Mouse (Mus musculus) hindbrain, embryonic 13.5 days (tissue): ENCODE results near the gene Olig3. TPM values are rescaled to one million over a fixed set of nuclear protein-coding genes. Genes with fewer than 3 reads are reported as not detected.
A peak's percentile ranks its signal among the peaks of the same experiment; 100 is the strongest.

ENCODE experiments used
- ATAC-seq: fragments of 200-750 bp; cut with Nextera tagmentation; 2 replicates; pipeline ENCODE4 v1.8.0; 2017; ENCODE audit warnings: moderate TSS enrichment; ENCODE audit not compliant: low FRiP score
- H3K27ac ChIP-seq: fragments of 300-500 bp; sonication (generic); 2 replicates; pipeline ENCODE4 v1.5.1; 2015; ENCODE audit warnings: inconsistent platforms, mild to moderate bottlenecking, moderate library complexity
- H3K27me3 ChIP-seq: fragments of 300-500 bp; sonication (generic); 2 replicates; pipeline ENCODE4 v1.6.1; 2015; ENCODE audit warnings: mild to moderate bottlenecking, inconsistent platforms
- H3K36me3 ChIP-seq: fragments of 300-500 bp; sonication (generic); 2 replicates; pipeline ENCODE4 v1.6.1; 2015; ENCODE audit warnings: mild to moderate bottlenecking, inconsistent platforms
- H3K4me1 ChIP-seq: fragments of 300-500 bp; sonication (generic); replicated peaks from 2 replicates; pipeline ENCODE4 v1.6.1; 2015; ENCODE audit warnings: inconsistent platforms
- H3K4me2 ChIP-seq: fragments of 300-500 bp; sonication (generic); 2 replicates; pipeline ENCODE4 v1.6.1; 2015; ENCODE audit warnings: inconsistent platforms, mild to moderate bottlenecking, moderate library complexity
- H3K4me3 ChIP-seq: fragments of 300-500 bp; sonication (generic); 2 replicates; pipeline ENCODE4 v1.5.1; 2015; ENCODE audit warnings: mild to moderate bottlenecking, inconsistent platforms
- H3K9ac ChIP-seq: fragments of 300-500 bp; sonication (generic); 2 replicates; pipeline ENCODE4 v1.6.1; 2015; ENCODE audit warnings: mild to moderate bottlenecking, inconsistent platforms
- H3K9me3 ChIP-seq: fragments of 300-500 bp; sonication (generic); 2 replicates; pipeline ENCODE4 v1.6.1; 2016; ENCODE audit warnings: inconsistent platforms
- WGBS: fragments of 180-500 bp; shearing (Covaris S2); methylation state at CpG from one replicate; pipeline ENCODE4 v1.1.7; 2015; 5-methylcytosine and 5-hydroxymethylcytosine counted together
- polyA plus RNA-seq: library from polyadenylated mRNA; unstranded; fragments of >200 nt; fragmentation: Nextera tagmentation; extraction: Ambion mirVana; gene quantifications from 2 replicates; pipeline ENCODE4 v1.2.1, GENCODE M21; 2015

The Olig3 gene
- polyA plus RNA-seq, 1 experiment from 2014 or later, result 29.9 TPM

GRCm38 (mm10) chr10:19352006-19352877 is 4.1 kb upstream of the Olig3 start:
- Histone ChIP-seq H3K27ac (no peak overlapping the region), H3K9me3 (no peaks in the 10 kb centered on the region), H3K27me3 (peaks cover 84% of the 10 kb centered on the region), H3K36me3 (no peaks in the 10 kb centered on the region), H3K4me2 (peak overlapping the region; percentile 33), H3K9ac (peak overlapping the region; percentile 8; the same call in 1 of the 2 replicates), H3K4me3 (peak overlapping the region; percentile 16; the same call in 1 of the 2 replicates), H3K4me1 (peaks cover 20% of the 10 kb centered on the region)
- WGBS, result 1% methylated on average over 24 of the region's 24 CpGs
- ATAC-seq, result peak; percentile 40; the same call in 1 of the 2 replicates

- 0 out of 2 replicates have a peak, but pooled peaks have one; percentile 3 for ATAC-seq
- peak overlapping the region; percentile 16 for H3K4me3 ChIP-seq
- under 1% methylated on average over 16 of the region's 16 CpGs for WGBS
These were observed 3.4 kb upstream of the Olig3 start for GRCm38 (mm10) chr10:19352878-19353301.

GRCm38 (mm10) chr10:19353631-19354030 is 2.7 kb upstream of the Olig3 start:
- peaks cover 21% of the 10 kb centered on the region for H3K4me1 ChIP-seq
- peak overlapping the region; percentile 33; the same call in 1 of the 2 replicates for H3K4me2 ChIP-seq
- H3K9ac ChIP-seq, result no peak overlapping the region
- H3K4me3 ChIP-seq, result no peak overlapping the region
- H3K27me3 ChIP-seq, result peaks cover 84% of the 10 kb centered on the region
- no peak for ATAC-seq
- no peak overlapping the region for H3K27ac ChIP-seq
- H3K36me3 ChIP-seq, result no peaks in the 10 kb centered on the region
- no peaks in the 10 kb centered on the region for H3K9me3 ChIP-seq
- 6% methylated on average over 5 of the region's 5 CpGs for WGBS

More at GRCm38 (mm10) chr10:19352878-19353301, 3.4 kb upstream of the Olig3 start:
- H3K9ac ChIP-seq, result peak overlapping the region; percentile 8; the same call in 1 of the 2 replicates
- peaks cover 21% of the 10 kb centered on the region for H3K4me1 ChIP-seq
- no peaks in the 10 kb centered on the region for H3K36me3 ChIP-seq
- no peak overlapping the region for H3K27ac ChIP-seq
- H3K9me3 ChIP-seq, result no peaks in the 10 kb centered on the region
- peak overlapping the region; percentile 33 for H3K4me2 ChIP-seq
- H3K27me3 ChIP-seq, result peaks cover 84% of the 10 kb centered on the region

- no peaks in the 10 kb centered on the region for H3K36me3 ChIP-seq
- H3K9ac ChIP-seq, result no peak overlapping the region
- H3K27me3 ChIP-seq, result peaks cover 84% of the 10 kb centered on the region
- H3K9me3 ChIP-seq, result no peaks in the 10 kb centered on the region
- no peak overlapping the region; the same call in 1 of the 2 replicates for H3K4me3 ChIP-seq
- H3K4me1 ChIP-seq, result peaks cover 21% of the 10 kb centered on the region
- no peak overlapping the region for H3K4me2 ChIP-seq
- H3K27ac ChIP-seq, result no peak overlapping the region
- no peak for ATAC-seq
- 6% methylated on average over 6 of the region's 6 CpGs for WGBS
These were observed 2.2 kb upstream of the Olig3 start for GRCm38 (mm10) chr10:19354146-19354545.

GRCm38 (mm10) chr10:19355076-19355475 is 1.3 kb upstream of the Olig3 start:
- WGBS, result 2% methylated on average over 8 of the region's 8 CpGs
- Histone ChIP-seq H3K9me3 (no peaks in the 10 kb centered on the region), H3K27me3 (peaks cover 89% of the 10 kb centered on the region), H3K9ac (no peak overlapping the region), H3K4me2 (no peak overlapping the region), H3K4me3 (no peak overlapping the region; the same call in 1 of the 2 replicates), H3K4me1 (peaks cover 21% of the 10 kb centered on the region), H3K27ac (no peak overlapping the region), H3K36me3 (no peaks in the 10 kb centered on the region)
- ATAC-seq, result no peak

- Histone ChIP-seq H3K36me3 (no peaks in the 10 kb centered on the region), H3K4me1 (peaks cover 21% of the 10 kb centered on the region), H3K27ac (peak overlapping the region; percentile 69), H3K4me3 (peak overlapping the region; percentile 38), H3K27me3 (peaks cover 98% of the 10 kb centered on the region), H3K4me2 (peak overlapping the region; percentile 52), H3K9ac (peak overlapping the region; percentile 67), H3K9me3 (no peaks in the 10 kb centered on the region)
- ATAC-seq, result peak; percentile 34
- under 1% methylated on average over 63 of the region's 63 CpGs for WGBS
These were observed 648 bp downstream of the Olig3 start for GRCm38 (mm10) chr10:19356720-19357641.

- peak overlapping the region; percentile 67; the same call in 1 of the 2 replicates for H3K9ac ChIP-seq
These were observed 1.5 kb downstream of the Olig3 start for GRCm38 (mm10) chr10:19357848-19358247.

GRCm38 (mm10) chr10:19360446-19361300 is 4.3 kb downstream of the Olig3 start:
- peak overlapping the region; percentile 17; the same call in 1 of the 2 replicates for H3K4me2 ChIP-seq
- peaks cover 97% of the 10 kb centered on the region for H3K27me3 ChIP-seq
- H3K9ac ChIP-seq, result no peak overlapping the region
- H3K4me1 ChIP-seq, result peaks cover 18% of the 10 kb centered on the region
- H3K27ac ChIP-seq, result no peak overlapping the region
- 22% methylated on average over 3 of the region's 3 CpGs for WGBS
- H3K36me3 ChIP-seq, result no peaks in the 10 kb centered on the region
- H3K9me3 ChIP-seq, result no peaks in the 10 kb centered on the region
- ATAC-seq, result no peak
- H3K4me3 ChIP-seq, result no peak overlapping the region

More at GRCm38 (mm10) chr10:19357848-19358247, 1.5 kb downstream of the Olig3 start:
- no peak for ATAC-seq
- H3K4me1 ChIP-seq, result peaks cover 19% of the 10 kb centered on the region
- no peaks in the 10 kb centered on the region for H3K36me3 ChIP-seq
- 10% methylated on average over 5 of the region's 5 CpGs for WGBS
- H3K4me2 ChIP-seq, result peak overlapping the region; percentile 52
- H3K27me3 ChIP-seq, result peaks cover 98% of the 10 kb centered on the region
- H3K9me3 ChIP-seq, result no peaks in the 10 kb centered on the region
- H3K4me3 ChIP-seq, result peak overlapping the region; percentile 38
- no peak overlapping the region for H3K27ac ChIP-seq

- H3K27ac ChIP-seq, result no peak overlapping the region
- no peaks in the 10 kb centered on the region for H3K9me3 ChIP-seq
- WGBS, result 2% methylated on average over 23 of the region's 23 CpGs
- peaks cover 12% of the 10 kb centered on the region for H3K4me1 ChIP-seq
- H3K4me3 ChIP-seq, result 0 out of 2 replicates have a peak overlapping the region, but pooled peaks have one; percentile 3
- H3K9ac ChIP-seq, result no peak overlapping the region
- H3K4me2 ChIP-seq, result no peak overlapping the region
- no peaks in the 10 kb centered on the region for H3K36me3 ChIP-seq
- ATAC-seq, result no peak
- peaks cover 97% of the 10 kb centered on the region for H3K27me3 ChIP-seq
These were observed 5.4 kb downstream of the Olig3 start for GRCm38 (mm10) chr10:19361539-19362293.

- H3K4me3 ChIP-seq, result peak overlapping the region; percentile 3; the same call in 1 of the 2 replicates
- H3K36me3 ChIP-seq, result no peaks in the 10 kb centered on the region
- H3K4me1 ChIP-seq, result peaks cover 7% of the 10 kb centered on the region
- H3K27me3 ChIP-seq, result peaks cover 97% of the 10 kb centered on the region
- peak overlapping the region; percentile 41; the same call in 1 of the 2 replicates for H3K4me2 ChIP-seq
- H3K27ac ChIP-seq, result no peak overlapping the region
- no peak overlapping the region for H3K9ac ChIP-seq
- WGBS, result 4% methylated on average over 8 of the region's 8 CpGs
- no peak for ATAC-seq
- H3K9me3 ChIP-seq, result no peaks in the 10 kb centered on the region
These were observed 5.9 kb downstream of the Olig3 start for GRCm38 (mm10) chr10:19362294-19362590.
